Mouse (Mus musculus) ES-E14 (cell line): ENCODE results near the gene Kif26a.

Experiments used
- CHD2 ChIP-seq: IDR thresholded peaks from 2 replicates; pipeline ENCODE4 v1.6.1; 2014; ENCODE audit warnings: mild to moderate bottlenecking, low read depth, low read length, inconsistent platforms
- HCFC1 ChIP-seq: IDR thresholded peaks from 2 replicates; pipeline ENCODE4 v1.6.1; 2012; ENCODE audit warnings: low read length, inconsistent platforms, borderline replicate concordance; ENCODE audit not compliant: insufficient read depth
- MAFK ChIP-seq: IDR thresholded peaks from 2 replicates; pipeline ENCODE4 v1.6.1; 2014; ENCODE audit warnings: mild to moderate bottlenecking, low read depth, low read length, inconsistent platforms; ENCODE audit not compliant: insufficient read depth
- ZC3H11A ChIP-seq: IDR thresholded peaks from 2 replicates; pipeline ENCODE4 v1.6.1; 2012; ENCODE audit warnings: low read depth, mild to moderate bottlenecking, inconsistent platforms, low read length, borderline replicate concordance
- ZNF384 ChIP-seq: IDR thresholded peaks from 2 replicates; pipeline ENCODE4 v1.6.1; 2012; ENCODE audit warnings: low read depth, low read length, inconsistent platforms

DNA sequence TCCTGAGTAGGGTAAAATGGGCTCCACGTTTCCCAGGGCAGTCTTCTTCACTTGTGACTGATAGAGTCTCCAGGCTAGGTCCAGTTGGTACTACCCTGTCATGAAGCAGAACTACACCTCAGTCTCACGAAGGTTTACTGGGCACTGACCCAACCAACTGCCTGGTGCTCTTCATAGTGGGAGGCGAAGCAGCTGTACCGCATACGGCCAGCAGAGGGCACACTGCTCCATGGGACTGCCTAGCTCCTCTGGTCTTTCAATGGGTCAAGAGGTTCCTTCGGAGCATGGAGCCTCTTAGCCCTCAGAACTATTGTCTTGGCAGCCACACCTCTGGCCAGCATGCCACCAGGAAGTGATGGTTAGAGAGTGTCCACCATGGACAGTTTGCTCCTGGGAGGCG lies 32.3 kb upstream of the Kif26a start:
- TF ChIP-seq CHD2: no peak
- no peak for TF ChIP-seq ZNF384
- TF ChIP-seq HCFC1: no peak
- no peak for TF ChIP-seq MAFK
- TF ChIP-seq ZC3H11A: no peak; the same call in 1 of the 2 replicates
